Comparison of ENCODE assay signal across 12 mouse cellular contexts in the genomic region with DNA sequence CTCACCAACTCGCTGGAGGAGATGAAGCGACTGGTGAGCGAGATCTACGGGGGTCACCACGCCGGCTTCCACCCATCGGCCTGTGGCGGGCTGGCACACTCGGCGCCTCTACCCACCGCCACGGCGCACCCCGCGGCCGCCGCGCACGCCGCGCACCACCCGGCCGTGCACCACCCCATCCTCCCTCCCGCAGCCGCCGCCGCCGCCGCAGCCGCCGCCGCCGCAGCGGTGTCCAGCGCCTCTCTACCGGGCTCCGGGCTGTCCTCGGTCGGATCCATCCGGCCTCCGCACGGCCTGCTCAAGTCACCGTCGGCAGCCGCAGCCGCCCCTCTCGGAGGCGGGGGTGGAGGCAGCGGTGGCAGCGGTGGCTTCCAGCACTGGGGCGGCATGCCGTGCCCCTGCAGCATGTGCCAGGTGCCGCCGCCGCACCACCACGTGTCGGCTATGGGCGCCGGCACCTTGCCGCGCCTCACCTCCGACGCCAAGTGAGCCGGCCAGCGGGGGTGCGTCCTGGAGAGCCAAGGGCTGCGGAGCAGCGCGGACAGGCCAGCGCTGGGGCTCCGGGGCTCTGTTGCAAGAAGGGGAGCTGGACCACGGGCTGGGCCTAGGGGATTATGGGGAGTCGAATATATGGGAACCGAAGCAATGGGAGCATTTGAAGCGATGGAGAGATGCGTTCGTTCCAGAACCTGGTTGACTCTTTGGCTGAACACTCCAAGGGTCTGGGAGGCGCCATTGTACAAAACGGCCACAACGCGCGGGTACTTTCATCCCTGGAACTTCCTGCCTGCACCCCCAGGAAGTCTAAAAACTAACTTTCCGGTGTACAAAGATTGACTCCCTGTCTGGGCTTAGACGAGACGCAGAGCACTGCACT. TPM values are rescaled to one million over a fixed set of nuclear protein-coding genes. Genes with fewer than 3 reads are reported as not detected.
DNase-seq lines count a peak whose midpoint lies in the region; ATAC-seq and TF ChIP-seq lines count a peak whose summit lies in the region.
"Had no signal": no experiment of that assay in that cellular context is flagged by ENCODE, and none has a peak within 500 bp of the region (broad histone marks: within the 10 kb centered on the region; RNA-seq: fewer than 3 reads in every experiment).

No protein-coding gene starts in this region.

- peak overlapping the region; percentile 35 for H3K4me2 ChIP-seq in embryonic facial prominence, embryonic 12.5 days (replicated peaks)
- H3K4me2 ChIP-seq in hindbrain, embryonic 13.5 days, result peak overlapping the region; percentile 40
- peak overlapping the region; percentile 22 for H3K4me2 ChIP-seq in midbrain, postnatal 0 days (ENCODE audit: low read depth, low read length, poor library complexity, severe bottlenecking)

- no peak overlapping the region for H3K27ac ChIP-seq in embryonic facial prominence, embryonic 12.5 days
- no peak overlapping the region for H3K27ac ChIP-seq in hindbrain, embryonic 13.5 days
- peak overlapping the region; percentile 26; the same call in 1 of the 2 replicates for H3K27ac ChIP-seq in midbrain, postnatal 0 days (ENCODE audit: low read depth, low read length)
- H3K27ac ChIP-seq: heart, adult 2 months had no signal

- no peaks in the 10 kb centered on the region for H3K9me3 ChIP-seq in embryonic facial prominence, embryonic 12.5 days
- H3K9me3 ChIP-seq in hindbrain, embryonic 13.5 days, result no peaks in the 10 kb centered on the region
- H3K9me3 ChIP-seq in midbrain, postnatal 0 days (ENCODE audit: low read length), result no peaks in the 10 kb centered on the region

- no peak for TF ChIP-seq CTCF in midbrain, postnatal 0 days (IDR thresholded peaks at IDR 0.05)

- DNase-seq in layer of hippocampus, postnatal 10 days (ENCODE audit: low spot score in 2 of 2), result peak; percentile 19 to 41
- DNase-seq in layer of hippocampus, postnatal 14 days (ENCODE audit: low spot score in 2 of 2), result no peak
- DNase-seq in midbrain, postnatal 0 days (ENCODE audit: low spot score), result no peak
- DNase-seq in lung, postnatal 14 days, result no peak
- no peak for DNase-seq in adrenal gland, adult (ENCODE audit: inconsistent age in 2 of 2, low spot score in 1 of 2)
- DNase-seq: cerebellum, adult 8-10 months had no signal

- peak overlapping the region; percentile 24 for H3K4me3 ChIP-seq in embryonic facial prominence, embryonic 12.5 days
- peak overlapping the region; percentile 26 for H3K4me3 ChIP-seq in hindbrain, embryonic 13.5 days
- H3K4me3 ChIP-seq in midbrain, postnatal 0 days (ENCODE audit: low read depth, low read length), result peak overlapping the region; percentile 36
- H3K4me3 ChIP-seq: heart, adult 2 months had no signal

- no peaks in the 10 kb centered on the region for H3K36me3 ChIP-seq in embryonic facial prominence, embryonic 12.5 days
- H3K36me3 ChIP-seq in hindbrain, embryonic 13.5 days, result no peaks in the 10 kb centered on the region
- H3K36me3 ChIP-seq in midbrain, postnatal 0 days (ENCODE audit: insufficient read depth, low read length), result no peaks in the 10 kb centered on the region

- ATAC-seq in embryonic facial prominence, embryonic 12.5 days (ENCODE audit: insufficient number of reproducible peaks, insufficient read depth, low FRiP score, low TSS enrichment), result no peak
- ATAC-seq in hindbrain, embryonic 13.5 days (ENCODE audit: low FRiP score), result no peak
- ATAC-seq in midbrain, postnatal 0 days (ENCODE audit: low FRiP score), result no peak
- no peak for ATAC-seq in activated CD4-positive, CD25-positive, alpha-beta regulatory T cell, adult 4 months
- ATAC-seq: lung, postnatal 0 days; Patski had no signal

- H3K9ac ChIP-seq in embryonic facial prominence, embryonic 12.5 days, result no peak overlapping the region
- peak overlapping the region; percentile 24; the same call in 1 of the 2 replicates for H3K9ac ChIP-seq in hindbrain, embryonic 13.5 days
- peak overlapping the region; percentile 48 for H3K9ac ChIP-seq in midbrain, postnatal 0 days (replicated peaks; ENCODE audit: low read length, poor library complexity, severe bottlenecking)

- under 1% methylated on average over 67 of the region's 85 CpGs for WGBS in embryonic facial prominence, embryonic 12.5 days
- under 1% methylated on average over 84 of the region's 85 CpGs for WGBS in hindbrain, embryonic 13.5 days
- 1% methylated on average over 57 of the region's 85 CpGs for WGBS in midbrain, postnatal 0 days

- peaks cover 19% of the 10 kb centered on the region; the same call in 1 of the 2 replicates for H3K4me1 ChIP-seq in embryonic facial prominence, embryonic 12.5 days
- peaks cover 37% of the 10 kb centered on the region for H3K4me1 ChIP-seq in hindbrain, embryonic 13.5 days (replicated peaks)
- H3K4me1 ChIP-seq in midbrain, postnatal 0 days (ENCODE audit: insufficient read depth, low read length), result peaks cover 6% of the 10 kb centered on the region; the same call in 1 of the 2 replicates

- peaks cover 96% of the 10 kb centered on the region for H3K27me3 ChIP-seq in embryonic facial prominence, embryonic 12.5 days
- H3K27me3 ChIP-seq in hindbrain, embryonic 13.5 days, result peaks cover 99% of the 10 kb centered on the region
- peaks cover 69% of the 10 kb centered on the region for H3K27me3 ChIP-seq in midbrain, postnatal 0 days (ENCODE audit: insufficient read depth, low read length)

RNA-seq across cellular contexts. Expression of a gene that starts 1.9 kb away (rescaled TPM):
- total RNA-seq in layer of hippocampus, postnatal 10 days (2021), result 10 to 100 TPM; 36.0 to 44.8 TPM
- 10 to 100 TPM; 48.5 to 49.1 TPM for total RNA-seq in layer of hippocampus, postnatal 14 days (2021)
- 1.6 and 2.9 TPM in 2 replicates for polyA plus RNA-seq in embryonic facial prominence, embryonic 12.5 days (2016; fragmentation: Nextera tagmentation; extraction: Ambion mirVana)
- polyA plus RNA-seq in hindbrain, embryonic 13.5 days (2015; fragmentation: Nextera tagmentation; extraction: Ambion mirVana), result 4.0 and 4.4 TPM in 2 replicates
- 36.0 and 58.4 TPM in 2 replicates for total RNA-seq in midbrain, postnatal 0 days (2014; rRNA removed)
- 13.3 and 15.7 TPM in 2 replicates for polyA plus RNA-seq in midbrain, postnatal 0 days (2015; fragmentation: Nextera tagmentation; extraction: Ambion mirVana)
- polyA plus RNA-seq in activated CD4-positive, CD25-positive, alpha-beta regulatory T cell, adult 4 months (2017; shearing (Covaris generic)), result not detected
- total RNA-seq: heart, adult 2 months had no signal
- polyA plus RNA-seq: heart, adult 2 months; lung, postnatal 0 days; Patski had no signal

RNA-seq across cellular contexts. Expression of a gene that starts 42.5 kb away (rescaled TPM):
- 100 to 1,000 TPM; 159 to 174 TPM for total RNA-seq in layer of hippocampus, postnatal 10 days (2021)
- total RNA-seq in layer of hippocampus, postnatal 14 days (2021), result 100 to 1,000 TPM; 200 to 207 TPM
- 1.9 and 5.0 TPM in 2 replicates for polyA plus RNA-seq in embryonic facial prominence, embryonic 12.5 days (2016; fragmentation: Nextera tagmentation; extraction: Ambion mirVana)
- 21.4 and 29.2 TPM in 2 replicates for polyA plus RNA-seq in hindbrain, embryonic 13.5 days (2015; fragmentation: Nextera tagmentation; extraction: Ambion mirVana)
- 153 and 196 TPM in 2 replicates for total RNA-seq in midbrain, postnatal 0 days (2014; rRNA removed)
- 167 and 180 TPM in 2 replicates for polyA plus RNA-seq in midbrain, postnatal 0 days (2015; fragmentation: Nextera tagmentation; extraction: Ambion mirVana)
- not detected for polyA plus RNA-seq in activated CD4-positive, CD25-positive, alpha-beta regulatory T cell, adult 4 months (2017; shearing (Covaris generic))
- total RNA-seq: heart, adult 2 months had no signal
- polyA plus RNA-seq: lung, postnatal 0 days; Patski had no signal

Comparison
In these comparisons a context has a peak if more than half of its experiments do, and no peak if none do; other contexts are left out.
1. DNase-seq: peak in layer of hippocampus, postnatal 10 days (2 of 2); none in layer of hippocampus, postnatal 14 days (0 of 2), midbrain, postnatal 0 days (single experiment), lung, postnatal 14 days (single experiment) and adrenal gland, adult (0 of 2).
2. Peak in every context shown above with its lines, with median percentiles within 50 percentile points of each other: H3K4me2 ChIP-seq and H3K4me3 ChIP-seq.